ENCODE assay signal across 8 mouse cellular contexts in the genomic region with DNA sequence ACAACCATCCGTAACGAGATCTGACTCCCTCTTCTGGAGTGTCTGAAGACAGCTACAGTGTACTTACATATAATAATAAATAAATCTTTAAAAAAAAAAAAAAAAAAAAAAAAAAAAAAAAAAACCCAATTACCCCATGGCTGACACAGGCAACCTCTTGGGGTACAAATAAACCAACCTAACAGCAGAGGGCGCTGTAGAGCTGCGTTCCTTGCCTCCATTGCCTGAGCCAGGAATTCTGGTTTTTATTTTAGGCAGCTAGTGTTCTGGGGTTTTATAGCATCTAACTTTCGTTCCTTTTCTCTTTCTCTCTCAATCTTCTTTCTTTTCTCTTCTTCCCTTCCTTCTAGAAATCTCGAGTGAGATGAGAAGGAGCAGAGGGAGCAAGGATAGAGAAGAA. TPM values are rescaled to one million over a fixed set of nuclear protein-coding genes. Genes with fewer than 3 reads are reported as not detected.
DNase-seq lines count a peak whose midpoint lies in the region; ATAC-seq lines count a peak whose summit lies in the region.

No protein-coding gene starts in this region.

- DNase-seq in R1 (ENCODE audit: low read depth, low spot score): peak; percentile 82
- DNase-seq in cerebellum, adult 9-11 months: peak; percentile 66
- DNase-seq in frontal cortex, postnatal 36 days (ENCODE audit: low spot score in 2 of 2): peak; percentile 77 to 83
- peak; percentile 92 for DNase-seq in induced T-regulatory cell, adult 2 months (ENCODE audit: low read depth)
- DNase-seq in left cerebral cortex, adult 11 months (ENCODE audit: low spot score): peak; percentile 54
- DNase-seq in spleen, adult 12 weeks (ENCODE audit: low spot score): peak; percentile 57
- peak; percentile 26 for DNase-seq in yolk sac, embryonic 10.5 days (ENCODE audit: low spot score)

- ATAC-seq in megakaryocyte progenitor cell, adult 5-6 weeks (replicated peaks; ENCODE audit: poor library complexity): peak; percentile 68

RNA-seq across cellular contexts. Expression of gene Socs7, which starts 4.7 kb away (rescaled TPM):
- 5.3 and 7.2 TPM in 2 replicates for total RNA-seq in megakaryocyte progenitor cell, adult 5-6 weeks (2015)
- 10.2 and 11.0 TPM in 2 replicates for total RNA-seq in megakaryocyte progenitor cell, adult 5-6 weeks (2017)

RNA-seq across cellular contexts. Expression of gene Gpr179, which starts 5.8 kb away (rescaled TPM):
- 0.02 and 0.05 TPM in 2 replicates for total RNA-seq in megakaryocyte progenitor cell, adult 5-6 weeks (2015)
- 0.10 TPM in 1 of 2 replicates, not detected in the other for total RNA-seq in megakaryocyte progenitor cell, adult 5-6 weeks (2017)

RNA-seq across cellular contexts. Expression of gene Mrpl45, which starts 42.1 kb away (rescaled TPM):
- total RNA-seq in megakaryocyte progenitor cell, adult 5-6 weeks (2015): 34.7 and 43.6 TPM in 2 replicates
- 22.4 and 23.1 TPM in 2 replicates for total RNA-seq in megakaryocyte progenitor cell, adult 5-6 weeks (2017)

RNA-seq across cellular contexts. Expression of gene Arhgap23, which starts 57.7 kb away (rescaled TPM):
- 6.3 and 8.0 TPM in 2 replicates for total RNA-seq in megakaryocyte progenitor cell, adult 5-6 weeks (2015)
- total RNA-seq in megakaryocyte progenitor cell, adult 5-6 weeks (2017): 5.6 and 6.1 TPM in 2 replicates

Comparison
In these comparisons a context has a peak if more than half of its experiments do, and no peak if none do; other contexts are left out.
1. Peak in every context shown above with its lines: DNase-seq and ATAC-seq.
2. DNase-seq: peak in every context shown above with its lines; median percentile 92 in induced T-regulatory cell, adult 2 months; 82 in R1; 80 in frontal cortex, postnatal 36 days; 66 in cerebellum, adult 9-11 months; 57 in spleen, adult 12 weeks; 54 in left cerebral cortex, adult 11 months; 26 in yolk sac, embryonic 10.5 days.